Mouse (Mus musculus) hindbrain, embryonic 12.5 days (tissue): Measurements from ENCODE around the gene Ofcc1. TPM values are rescaled to one million over a fixed set of nuclear protein-coding genes. Genes with fewer than 3 reads are reported as not detected.

Experiments used
- ATAC-seq: fragments of 200-750 bp; cut with Nextera tagmentation; 2 replicates; pipeline ENCODE4 v1.8.0; 2017; ENCODE audit warnings: moderate TSS enrichment; ENCODE audit not compliant: low FRiP score
- H3K27ac ChIP-seq: fragments of 300-500 bp; sonication (generic); 2 replicates; pipeline ENCODE4 v1.5.1; 2016; ENCODE audit warnings: mild to moderate bottlenecking
- H3K27me3 ChIP-seq: fragments of 300-500 bp; sonication (generic); 2 replicates; pipeline ENCODE4 v1.6.1; 2016; ENCODE audit warnings: mild to moderate bottlenecking
- H3K36me3 ChIP-seq: fragments of 300-500 bp; sonication (generic); 2 replicates; pipeline ENCODE4 v1.6.1; 2016; ENCODE audit warnings: mild to moderate bottlenecking
- H3K4me1 ChIP-seq: fragments of 300-500 bp; sonication (generic); 2 replicates; pipeline ENCODE4 v1.6.1; 2016
- H3K4me2 ChIP-seq: fragments of 300-500 bp; sonication (generic); replicated peaks from 2 replicates; pipeline ENCODE4 v1.6.1; 2016; ENCODE audit warnings: mild to moderate bottlenecking
- H3K4me3 ChIP-seq: fragments of 300-500 bp; sonication (generic); 2 replicates; pipeline ENCODE4 v1.5.1; 2016; ENCODE audit warnings: mild to moderate bottlenecking
- H3K9ac ChIP-seq: fragments of 300-500 bp; sonication (generic); 2 replicates; pipeline ENCODE4 v1.6.1; 2016; ENCODE audit warnings: mild to moderate bottlenecking, moderate library complexity
- H3K9me3 ChIP-seq: fragments of 300-500 bp; sonication (generic); replicated peaks from 2 replicates; pipeline ENCODE4 v1.6.1; 2016; ENCODE audit warnings: mild to moderate bottlenecking
- WGBS: fragments of 180-500 bp; shearing (Covaris S2); methylation state at CpG from one replicate; pipeline ENCODE4 v1.1.7; 2016; 5-methylcytosine and 5-hydroxymethylcytosine counted together
- polyA plus RNA-seq: library from polyadenylated mRNA; unstranded; fragments of >200 nt; fragmentation: Nextera tagmentation; extraction: Ambion mirVana; gene quantifications from 2 replicates; pipeline ENCODE4 v1.2.1, GENCODE M21; 2016

The Ofcc1 gene
- polyA plus RNA-seq: not detected in 2 replicates

- Histone ChIP-seq H3K4me2 (no peak within 1 kb of the TSS), H3K4me1 (no peaks in the 10 kb centered on the region), H3K9ac (no peak within 1 kb of the TSS), H3K27ac (no peak within 1 kb of the TSS), H3K9me3 (no peaks in the 10 kb centered on the region), H3K36me3 (no peaks in the 10 kb centered on the region), H3K27me3 (no peaks in the 10 kb centered on the region), H3K4me3 (no peak within 1 kb of the TSS)
- ATAC-seq: no peak
- 74% methylated on average over 3 of the region's 3 CpGs for WGBS
These were observed at the start of gene Ofcc1 for GRCm38 (mm10) chr13:40361288-40361687. Ofcc1 (minus strand) TSS chr13:40361450.

- H3K27me3 ChIP-seq: 0 out of 2 replicates have a peak, but pooled peaks cover 4% of the 10 kb centered on the region
- no peaks in the 10 kb centered on the region for H3K9me3 ChIP-seq
- H3K4me1 ChIP-seq: no peaks in the 10 kb centered on the region
- WGBS: 90% methylated on average over 8 of the region's 8 CpGs
- H3K27ac ChIP-seq: no peak overlapping the region
- no peak for ATAC-seq
- H3K4me3 ChIP-seq: no peak overlapping the region
- H3K36me3 ChIP-seq: no peaks in the 10 kb centered on the region
- no peak overlapping the region for H3K9ac ChIP-seq
- no peak overlapping the region for H3K4me2 ChIP-seq
These were observed 28.9 kb upstream of the Ofcc1 start for GRCm38 (mm10) chr13:40390120-40390519.

GRCm38 (mm10) chr13:40387446-40387845 lies 26.2 kb upstream of the Ofcc1 start:
- H3K4me3 ChIP-seq: no peak overlapping the region
- H3K27ac ChIP-seq: no peak overlapping the region
- 60% methylated on average over 4 of the region's 4 CpGs for WGBS
- H3K4me2 ChIP-seq: no peak overlapping the region
- ATAC-seq: no peak
- no peak overlapping the region for H3K9ac ChIP-seq
- no peaks in the 10 kb centered on the region for H3K36me3 ChIP-seq
- H3K27me3 ChIP-seq: 0 out of 2 replicates have a peak, but pooled peaks cover 4% of the 10 kb centered on the region
- H3K9me3 ChIP-seq: no peaks in the 10 kb centered on the region
- no peaks in the 10 kb centered on the region for H3K4me1 ChIP-seq

- Histone ChIP-seq H3K4me1 (no peaks in the 10 kb centered on the region), H3K27ac (no peak overlapping the region), H3K9ac (no peak overlapping the region), H3K36me3 (no peaks in the 10 kb centered on the region), H3K4me2 (no peak overlapping the region), H3K4me3 (no peak overlapping the region), H3K9me3 (no peaks in the 10 kb centered on the region), H3K27me3 (0 out of 2 replicates have a peak, but pooled peaks cover 4% of the 10 kb centered on the region)
- no peak for ATAC-seq
- WGBS: 77% methylated on average over 4 of the region's 4 CpGs
These were observed 23.7 kb upstream of the Ofcc1 start for GRCm38 (mm10) chr13:40384962-40385361.

- no peak for ATAC-seq
- no peak overlapping the region for H3K4me2 ChIP-seq
- no peak overlapping the region for H3K4me3 ChIP-seq
- no peaks in the 10 kb centered on the region for H3K36me3 ChIP-seq
- H3K27ac ChIP-seq: no peak overlapping the region
- H3K9ac ChIP-seq: no peak overlapping the region
- WGBS: 75% methylated on average over 5 of the region's 5 CpGs
- H3K4me1 ChIP-seq: no peaks in the 10 kb centered on the region
- no peaks in the 10 kb centered on the region for H3K9me3 ChIP-seq
- H3K27me3 ChIP-seq: no peaks in the 10 kb centered on the region
These were observed 15.5 kb upstream of the Ofcc1 start for GRCm38 (mm10) chr13:40376773-40377172.

GRCm38 (mm10) chr13:40366762-40367161 lies 5.5 kb upstream of the Ofcc1 start:
- Histone ChIP-seq H3K9ac (no peak overlapping the region), H3K27ac (no peak overlapping the region), H3K4me3 (no peak overlapping the region), H3K4me1 (no peaks in the 10 kb centered on the region), H3K27me3 (no peaks in the 10 kb centered on the region), H3K4me2 (no peak overlapping the region), H3K9me3 (no peaks in the 10 kb centered on the region), H3K36me3 (no peaks in the 10 kb centered on the region)
- 89% methylated on average over 11 of the region's 11 CpGs for WGBS
- no peak for ATAC-seq

GRCm38 (mm10) chr13:40364855-40365254 lies 3.6 kb upstream of the Ofcc1 start:
- ATAC-seq: no peak
- no peak overlapping the region for H3K4me2 ChIP-seq

GRCm38 (mm10) chr13:40360692-40361091 lies 558 bp downstream of the Ofcc1 start:
- ATAC-seq: no peak
- 44% methylated on average over 4 of the region's 4 CpGs for WGBS
- no peaks in the 10 kb centered on the region for H3K9me3 ChIP-seq

More at GRCm38 (mm10) chr13:40364855-40365254, 3.6 kb upstream of the Ofcc1 start:
- Histone ChIP-seq H3K9me3 (no peaks in the 10 kb centered on the region), H3K4me3 (no peak overlapping the region), H3K9ac (no peak overlapping the region), H3K36me3 (no peaks in the 10 kb centered on the region), H3K4me1 (no peaks in the 10 kb centered on the region), H3K27me3 (no peaks in the 10 kb centered on the region), H3K27ac (no peak overlapping the region)
- 62% methylated on average over 4 of the region's 4 CpGs for WGBS

GRCm38 (mm10) chr13:40347045-40347444 lies 14.2 kb downstream of the Ofcc1 start:
- Histone ChIP-seq H3K4me3 (no peak overlapping the region), H3K27ac (no peak overlapping the region), H3K9ac (no peak overlapping the region), H3K36me3 (no peaks in the 10 kb centered on the region), H3K4me1 (no peaks in the 10 kb centered on the region), H3K27me3 (no peaks in the 10 kb centered on the region), H3K4me2 (no peak overlapping the region), H3K9me3 (no peaks in the 10 kb centered on the region)
- 93% methylated on average over 2 of the region's 2 CpGs for WGBS
- no peak for ATAC-seq

More at GRCm38 (mm10) chr13:40360692-40361091, 558 bp downstream of the Ofcc1 start:
- Histone ChIP-seq H3K36me3 (no peaks in the 10 kb centered on the region), H3K4me1 (no peaks in the 10 kb centered on the region), H3K4me3 (no peak overlapping the region), H3K27me3 (no peaks in the 10 kb centered on the region), H3K27ac (no peak overlapping the region), H3K4me2 (no peak overlapping the region), H3K9ac (no peak overlapping the region)

- H3K27ac ChIP-seq: no peak overlapping the region
- no peaks in the 10 kb centered on the region for H3K9me3 ChIP-seq
- no peaks in the 10 kb centered on the region for H3K36me3 ChIP-seq
- H3K27me3 ChIP-seq: no peaks in the 10 kb centered on the region
- no peak overlapping the region for H3K4me3 ChIP-seq
- no peak overlapping the region for H3K9ac ChIP-seq
- H3K4me2 ChIP-seq: no peak overlapping the region
- 81% methylated on average over 5 of the region's 5 CpGs for WGBS
- no peak for ATAC-seq
- H3K4me1 ChIP-seq: no peaks in the 10 kb centered on the region
These were observed 37.9 kb downstream of the Ofcc1 start for GRCm38 (mm10) chr13:40323301-40323700.

GRCm38 (mm10) chr13:40320814-40321525 lies 40.3 kb downstream of the Ofcc1 start:
- H3K9ac ChIP-seq: no peak overlapping the region
- H3K36me3 ChIP-seq: no peaks in the 10 kb centered on the region
- H3K4me1 ChIP-seq: no peaks in the 10 kb centered on the region
- H3K27ac ChIP-seq: no peak overlapping the region
- no peak overlapping the region for H3K4me3 ChIP-seq
- ATAC-seq: no peak
- H3K4me2 ChIP-seq: no peak overlapping the region
- no peaks in the 10 kb centered on the region for H3K27me3 ChIP-seq
- WGBS: 83% methylated on average over 6 of the region's 6 CpGs
- H3K9me3 ChIP-seq: no peaks in the 10 kb centered on the region

GRCm38 (mm10) chr13:40317731-40318130 lies 43.5 kb downstream of the Ofcc1 start:
- Histone ChIP-seq H3K4me1 (no peaks in the 10 kb centered on the region), H3K4me3 (no peak overlapping the region), H3K27me3 (no peaks in the 10 kb centered on the region), H3K9ac (no peak overlapping the region), H3K36me3 (no peaks in the 10 kb centered on the region), H3K27ac (no peak overlapping the region), H3K9me3 (no peaks in the 10 kb centered on the region), H3K4me2 (no peak overlapping the region)
- 90% methylated on average over 2 of the region's 2 CpGs for WGBS
- ATAC-seq: no peak

GRCm38 (mm10) chr13:40315158-40315792 lies 46.0 kb downstream of the Ofcc1 start:
- H3K4me2 ChIP-seq: no peak overlapping the region
- no peaks in the 10 kb centered on the region for H3K9me3 ChIP-seq
- no peak overlapping the region for H3K27ac ChIP-seq
- ATAC-seq: no peak
- no peak overlapping the region for H3K9ac ChIP-seq
- H3K4me3 ChIP-seq: no peak overlapping the region
- no peaks in the 10 kb centered on the region for H3K36me3 ChIP-seq
- no peaks in the 10 kb centered on the region for H3K4me1 ChIP-seq
- 78% methylated on average over 4 of the region's 4 CpGs for WGBS
- no peaks in the 10 kb centered on the region for H3K27me3 ChIP-seq
